11 mouse cellular contexts compared by ENCODE assay signal in the genomic region with DNA sequence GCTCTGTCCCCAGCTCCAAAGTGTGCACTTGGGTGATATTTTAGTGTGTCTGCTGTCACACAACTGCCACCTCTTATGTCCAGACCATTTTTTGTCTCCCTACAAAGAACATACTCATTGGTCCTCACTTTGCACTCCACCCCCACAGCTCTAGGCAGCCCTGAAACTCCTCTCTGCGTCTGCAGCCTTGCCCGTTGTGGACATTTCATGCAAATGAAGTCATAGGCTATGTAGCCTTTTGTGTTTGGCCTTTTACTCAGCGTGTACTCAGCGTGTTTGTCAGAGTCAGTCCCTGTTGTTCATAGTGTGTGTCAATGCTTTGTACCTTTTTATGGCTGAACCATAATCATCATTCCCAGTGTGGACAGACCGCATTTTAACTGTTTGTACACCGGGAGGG. TPM values are rescaled to one million over a fixed set of nuclear protein-coding genes. Genes with fewer than 3 reads are reported as not detected.
DNase-seq lines count a peak whose midpoint lies in the region; ATAC-seq and TF ChIP-seq lines count a peak whose summit lies in the region.
"Had no signal": no experiment of that assay in that cellular context is flagged by ENCODE, and none has a peak within 500 bp of the region (broad histone marks: within the 10 kb centered on the region; RNA-seq: fewer than 3 reads in every experiment).

No protein-coding gene starts in this region.

- no peak overlapping the region for H3K4me2 ChIP-seq in heart, embryonic 15.5 days
- H3K4me2 ChIP-seq: neural tube, embryonic 12.5 days had no signal

- H3K27me3 ChIP-seq in heart, embryonic 15.5 days, result no peaks in the 10 kb centered on the region
- no peaks in the 10 kb centered on the region for H3K27me3 ChIP-seq in small intestine, adult 2 months (ENCODE audit: control insufficient read depth, insufficient read depth, low read length)
- H3K27me3 ChIP-seq: neural tube, embryonic 12.5 days had no signal

- H3K27ac ChIP-seq in layer of hippocampus, adult 2 months, result peak overlapping the region; percentile 77
- H3K27ac ChIP-seq in heart, embryonic 15.5 days, result peak overlapping the region; percentile 49
- peak overlapping the region; percentile 53 for H3K27ac ChIP-seq in small intestine, adult 2 months (ENCODE audit: insufficient read depth, low read depth, low read length)
- H3K27ac ChIP-seq: midbrain, embryonic 10.5 days; neural tube, embryonic 12.5 days had no signal

- H3K4me1 ChIP-seq in heart, embryonic 15.5 days (replicated peaks), result peaks cover 57% of the 10 kb centered on the region
- peaks cover 45% of the 10 kb centered on the region for H3K4me1 ChIP-seq in small intestine, adult 2 months (ENCODE audit: control insufficient read depth, insufficient read depth, insufficient read length, low read length)

- H3K4me3 ChIP-seq in layer of hippocampus, adult 2 months, result no peak overlapping the region
- no peak overlapping the region for H3K4me3 ChIP-seq in heart, embryonic 15.5 days
- no peak overlapping the region for H3K4me3 ChIP-seq in small intestine, adult 2 months (ENCODE audit: low read depth, low read length)
- H3K4me3 ChIP-seq: neural tube, embryonic 12.5 days had no signal

- DNase-seq in layer of hippocampus, adult 2 months (ENCODE audit: low spot score in 2 of 2), result no peak
- no peak for DNase-seq in layer of hippocampus, postnatal 14 days (ENCODE audit: low spot score in 2 of 2)
- peak; percentile 67 to 69 for DNase-seq in adrenal gland, postnatal 36 days
- no peak for DNase-seq in thymus, postnatal 36 days
- DNase-seq in gastrocnemius, postnatal 14 days, result no peak
- DNase-seq: kidney, adult 11 months; right cerebral cortex, postnatal 4 days had no signal

- no peak overlapping the region for H3K9ac ChIP-seq in heart, embryonic 15.5 days
- H3K9ac ChIP-seq: neural tube, embryonic 12.5 days had no signal

- intact Hi-C loops in gastrocnemius, postnatal 14 days (cut with DNase I; ENCODE audit: low total_unique reads), result no loop called here

- no peak for TF ChIP-seq CTCF in layer of hippocampus, adult 2 months (conservative IDR thresholded peaks at IDR 0.05)
- no peak for TF ChIP-seq CTCF in small intestine, adult 2 months (IDR thresholded peaks at IDR 0.05; ENCODE audit: extremely low read depth, insufficient read length, insufficient replicate concordance, low read depth, low read length)

- no peak for ATAC-seq in heart, embryonic 15.5 days (replicated peaks; ENCODE audit: insufficient number of reproducible peaks, insufficient read depth, low FRiP score, low read depth)

- WGBS in heart, embryonic 15.5 days, result 62% methylated on average over 6 of the region's 6 CpGs
- WGBS in small intestine, adult 2 months, result 23% methylated on average over 6 of the region's 6 CpGs

- no peaks in the 10 kb centered on the region for H3K9me3 ChIP-seq in heart, embryonic 15.5 days (replicated peaks)
- H3K9me3 ChIP-seq: midbrain, embryonic 10.5 days; neural tube, embryonic 12.5 days had no signal

- peaks cover 70% of the 10 kb centered on the region for H3K36me3 ChIP-seq in heart, embryonic 15.5 days
- H3K36me3 ChIP-seq in small intestine, adult 2 months (ENCODE audit: control insufficient read depth, insufficient read depth, low read length), result peaks cover 36% of the 10 kb centered on the region

- TF ChIP-seq POLR2A in small intestine, adult 2 months (IDR thresholded peaks at IDR 0.05; ENCODE audit: low read depth, low read length), result no peak

RNA-seq across cellular contexts. Expression of a gene that starts 9.8 kb away (rescaled TPM):
- total RNA-seq in layer of hippocampus, adult 2 months (2021), result 10 to 100 TPM; 55.8 to 70.3 TPM
- 10 to 100 TPM; 48.1 to 60.6 TPM for total RNA-seq in layer of hippocampus, postnatal 14 days (2021)
- 100 to 1,000 TPM; 172 to 188 TPM for total RNA-seq in adrenal gland, postnatal 36 days (2021)
- polyA plus RNA-seq in heart, embryonic 15.5 days (2015; fragmentation: Nextera tagmentation; extraction: Ambion mirVana), result 63.3 and 74.6 TPM in 2 replicates
- polyA plus RNA-seq in small intestine, adult 2 months (2012; rRNA removed), result 34.1 and 70.7 TPM in 2 replicates
- 10 to 100 TPM; 56.4 to 66.0 TPM for total RNA-seq in gastrocnemius, postnatal 14 days (2021)

RNA-seq across cellular contexts. Expression of a gene that starts 23.7 kb away (rescaled TPM):
- 100 to 1,000 TPM; 157 to 166 TPM for total RNA-seq in layer of hippocampus, adult 2 months (2021)
- total RNA-seq in layer of hippocampus, postnatal 14 days (2021), result 100 to 1,000 TPM; 133 to 135 TPM
- total RNA-seq in adrenal gland, postnatal 36 days (2021), result 100 to 1,000 TPM in 1 of 2 experiments, 10 to 100 TPM in 1; 84.3 to 100 TPM
- 57.8 and 65.5 TPM in 2 replicates for polyA plus RNA-seq in heart, embryonic 15.5 days (2015; fragmentation: Nextera tagmentation; extraction: Ambion mirVana)
- polyA plus RNA-seq in small intestine, adult 2 months (2012; rRNA removed), result 5.9 and 8.1 TPM in 2 replicates
- total RNA-seq in gastrocnemius, postnatal 14 days (2021), result 10 to 100 TPM; 32.4 to 35.6 TPM

RNA-seq across cellular contexts. Expression of a gene that starts 28.7 kb away (rescaled TPM):
- total RNA-seq in layer of hippocampus, adult 2 months (2021), result 10 to 100 TPM; 19.3 TPM
- total RNA-seq in layer of hippocampus, postnatal 14 days (2021), result 10 to 100 TPM; 23.1 to 24.1 TPM
- 10 to 100 TPM; 21.4 to 23.9 TPM for total RNA-seq in adrenal gland, postnatal 36 days (2021)
- polyA plus RNA-seq in heart, embryonic 15.5 days (2015; fragmentation: Nextera tagmentation; extraction: Ambion mirVana), result 15.0 and 20.9 TPM in 2 replicates
- 24.3 and 29.3 TPM in 2 replicates for polyA plus RNA-seq in small intestine, adult 2 months (2012; rRNA removed)
- 1 to 10 TPM; 4.2 to 4.6 TPM for total RNA-seq in gastrocnemius, postnatal 14 days (2021)

RNA-seq across cellular contexts. Expression of a gene that starts 33.4 kb away (rescaled TPM):
- 10 to 100 TPM; 25.7 to 25.9 TPM for total RNA-seq in layer of hippocampus, adult 2 months (2021)
- 10 to 100 TPM; 19.7 to 22.3 TPM for total RNA-seq in layer of hippocampus, postnatal 14 days (2021)
- total RNA-seq in adrenal gland, postnatal 36 days (2021), result 10 to 100 TPM; 19.4 to 20.5 TPM
- polyA plus RNA-seq in heart, embryonic 15.5 days (2015; fragmentation: Nextera tagmentation; extraction: Ambion mirVana), result 19.2 and 20.7 TPM in 2 replicates
- polyA plus RNA-seq in small intestine, adult 2 months (2012; rRNA removed), result 1.2 and 1.8 TPM in 2 replicates
- 10 to 100 TPM; 27.3 to 28.4 TPM for total RNA-seq in gastrocnemius, postnatal 14 days (2021)

Comparison
In these comparisons a context has a peak if more than half of its experiments do, and no peak if none do; other contexts are left out.
1. DNase-seq: peak in adrenal gland, postnatal 36 days (2 of 2); none in layer of hippocampus, adult 2 months (0 of 2), layer of hippocampus, postnatal 14 days (0 of 2), thymus, postnatal 36 days (0 of 2) and gastrocnemius, postnatal 14 days (single experiment).
2. Peak in every context shown above with its lines, with median percentiles within 50 percentile points of each other: H3K27ac ChIP-seq.